Mouse (Mus musculus) kidney, embryonic 14.5 days (tissue): ENCODE data around the gene Cep97. TPM values are rescaled to one million over a fixed set of nuclear protein-coding genes. Genes with fewer than 3 reads are reported as not detected.

ENCODE experiments used
- ATAC-seq: fragments of 200-750 bp; cut with Nextera tagmentation; 2 replicates; pipeline ENCODE4 v1.8.0; 2017; ENCODE audit warnings: moderate number of reproducible peaks, mild to moderate bottlenecking, moderate TSS enrichment, moderate library complexity; ENCODE audit not compliant: low FRiP score, low TSS enrichment
- H3K27ac ChIP-seq: fragments of 300-500 bp; sonication (generic); 2 replicates; pipeline ENCODE4 v1.5.1; 2014; ENCODE audit warnings: low read depth, mild to moderate bottlenecking, low read length, moderate library complexity, mixed read lengths
- H3K27me3 ChIP-seq: fragments of 300-500 bp; sonication (generic); 2 replicates; pipeline ENCODE4 v1.6.1; 2014; ENCODE audit warnings: mild to moderate bottlenecking, low read length; ENCODE audit not compliant: control insufficient read depth, insufficient read depth
- H3K36me3 ChIP-seq: fragments of 300-500 bp; sonication (generic); 2 replicates; pipeline ENCODE4 v1.6.1; 2014; ENCODE audit warnings: low read length, mixed read lengths; ENCODE audit not compliant: control insufficient read depth, insufficient read depth
- H3K4me1 ChIP-seq: fragments of 300-500 bp; sonication (generic); 2 replicates; pipeline ENCODE4 v1.6.1; 2014; ENCODE audit warnings: low read length, mixed read lengths; ENCODE audit not compliant: control insufficient read depth, insufficient read depth
- H3K4me2 ChIP-seq: fragments of 300-500 bp; sonication (generic); replicated peaks from 2 replicates; pipeline ENCODE4 v1.6.1; 2014; ENCODE audit warnings: low read depth, mild to moderate bottlenecking, low read length
- H3K4me3 ChIP-seq: fragments of 300-500 bp; sonication (generic); 2 replicates; pipeline ENCODE4 v1.5.1; 2014; ENCODE audit warnings: mild to moderate bottlenecking, low read length
- H3K9ac ChIP-seq: fragments of 300-500 bp; sonication (generic); 2 replicates; pipeline ENCODE4 v1.6.1; 2014; ENCODE audit warnings: low read depth, mild to moderate bottlenecking, low read length, moderate library complexity
- H3K9me3 ChIP-seq: fragments of 300-500 bp; sonication (generic); 2 replicates; pipeline ENCODE4 v1.6.1; 2016; ENCODE audit warnings: low read length; ENCODE audit not compliant: control insufficient read depth
- WGBS: fragments of 180-500 bp; shearing (Covaris S2); extraction: QIAGEN DNeasy Blood & Tissue Kit; methylation state at CpG from one replicate; pipeline ENCODE4 v1.1.7; 2014; 5-methylcytosine and 5-hydroxymethylcytosine counted together
- polyA plus RNA-seq: library from polyadenylated mRNA; unstranded; fragments of >200 nt; fragmentation: Nextera tagmentation; extraction: Ambion mirVana; gene quantifications from 2 replicates; pipeline ENCODE4 v1.2.1, GENCODE M21; 2014

Cep97 gene
- polyA plus RNA-seq, 1 experiment from 2014 or later = 16.4 TPM

GRCm38 (mm10) chr16:55894893-55895650 is 39.6 kb downstream of the Cep97 start, which contains the start of gene Nxpe3:
Gene Nxpe3 (minus strand): TSS chr16:55895285.
- no peaks in the 10 kb centered on the region for H3K9me3 ChIP-seq
- under 1% methylated on average over 64 of the region's 74 CpGs for WGBS
- peak within 1 kb of the TSS; percentile 78 for H3K27ac ChIP-seq
- H3K4me3 ChIP-seq = peak within 1 kb of the TSS; percentile 74
- H3K27me3 ChIP-seq = no peaks in the 10 kb centered on the region
- peaks cover 4% of the 10 kb centered on the region; the same call in 1 of the 2 replicates for H3K4me1 ChIP-seq
- H3K9ac ChIP-seq = peak within 1 kb of the TSS; percentile 75
- H3K36me3 ChIP-seq = no peaks in the 10 kb centered on the region
- ATAC-seq = peak; percentile 96
- peak within 1 kb of the TSS; percentile 87 for H3K4me2 ChIP-seq

GRCm38 (mm10) chr16:55894536-55894892 is 40.1 kb downstream of the Cep97 start:
- 0% methylated on average over 4 of the region's 4 CpGs for WGBS
- Histone ChIP-seq H3K27ac (0 out of 2 replicates have a peak overlapping the region, but pooled peaks have one; percentile 78), H3K4me3 (peak overlapping the region; percentile 74), H3K9me3 (no peaks in the 10 kb centered on the region), H3K36me3 (no peaks in the 10 kb centered on the region), H3K9ac (peak overlapping the region; percentile 75), H3K4me2 (peak overlapping the region; percentile 87), H3K4me1 (peaks cover 4% of the 10 kb centered on the region; the same call in 1 of the 2 replicates), H3K27me3 (no peaks in the 10 kb centered on the region)
- no peak; the same call in 1 of the 2 replicates for ATAC-seq

GRCm38 (mm10) chr16:55893410-55894107 is 41.1 kb downstream of the Cep97 start:
- H3K27ac ChIP-seq = no peak overlapping the region
- no peaks in the 10 kb centered on the region for H3K36me3 ChIP-seq
- no peaks in the 10 kb centered on the region for H3K27me3 ChIP-seq
- no peak overlapping the region for H3K9ac ChIP-seq
- H3K9me3 ChIP-seq = no peaks in the 10 kb centered on the region
- ATAC-seq = no peak
- WGBS = 86% methylated on average over 8 of the region's 8 CpGs
- H3K4me3 ChIP-seq = no peak overlapping the region
- H3K4me2 ChIP-seq = no peak overlapping the region
- H3K4me1 ChIP-seq = peaks cover 4% of the 10 kb centered on the region; the same call in 1 of the 2 replicates

- Histone ChIP-seq H3K27ac (no peak overlapping the region), H3K4me1 (peaks cover 4% of the 10 kb centered on the region; the same call in 1 of the 2 replicates), H3K9ac (no peak overlapping the region), H3K9me3 (no peaks in the 10 kb centered on the region), H3K27me3 (no peaks in the 10 kb centered on the region), H3K4me3 (no peak overlapping the region), H3K36me3 (no peaks in the 10 kb centered on the region), H3K4me2 (no peak overlapping the region)
- WGBS = 78% methylated on average over 7 of the region's 7 CpGs
- no peak for ATAC-seq
Observed at GRCm38 (mm10) chr16:55892484-55892883, 42.2 kb downstream of the Cep97 start.

- ATAC-seq = no peak
- no peak overlapping the region for H3K4me2 ChIP-seq
- no peak overlapping the region for H3K9ac ChIP-seq
- no peaks in the 10 kb centered on the region for H3K36me3 ChIP-seq
- H3K4me1 ChIP-seq = peaks cover 4% of the 10 kb centered on the region; the same call in 1 of the 2 replicates
- H3K27ac ChIP-seq = no peak overlapping the region
- 93% methylated on average over 7 of the region's 7 CpGs for WGBS
- no peaks in the 10 kb centered on the region for H3K27me3 ChIP-seq
- no peak overlapping the region for H3K4me3 ChIP-seq
- H3K9me3 ChIP-seq = no peaks in the 10 kb centered on the region
Observed at GRCm38 (mm10) chr16:55891346-55891745, 43.3 kb downstream of the Cep97 start.

- H3K4me2 ChIP-seq = no peak overlapping the region
- H3K4me3 ChIP-seq = no peak overlapping the region
- no peak overlapping the region for H3K27ac ChIP-seq
- no peaks in the 10 kb centered on the region for H3K9me3 ChIP-seq
- no peaks in the 10 kb centered on the region for H3K27me3 ChIP-seq
- no peak overlapping the region for H3K9ac ChIP-seq
- ATAC-seq = no peak
- 86% methylated on average over 19 of the region's 19 CpGs for WGBS
- no peaks in the 10 kb centered on the region for H3K36me3 ChIP-seq
- peaks cover 2% of the 10 kb centered on the region; the same call in 1 of the 2 replicates for H3K4me1 ChIP-seq
Observed at GRCm38 (mm10) chr16:55890346-55891136, 44.1 kb downstream of the Cep97 start.

- no peak for ATAC-seq
- Histone ChIP-seq H3K4me1 (no peaks in the 10 kb centered on the region), H3K27ac (no peak overlapping the region), H3K36me3 (no peaks in the 10 kb centered on the region), H3K9me3 (no peaks in the 10 kb centered on the region), H3K4me3 (no peak overlapping the region), H3K9ac (no peak overlapping the region), H3K27me3 (no peaks in the 10 kb centered on the region), H3K4me2 (no peak overlapping the region)
- 85% methylated on average over 3 of the region's 3 CpGs for WGBS
Observed at GRCm38 (mm10) chr16:55889451-55889850, 45.2 kb downstream of the Cep97 start.

GRCm38 (mm10) chr16:55888584-55888960 is 46.1 kb downstream of the Cep97 start:
- H3K4me3 ChIP-seq = no peak overlapping the region
- ATAC-seq = no peak
- WGBS = 88% methylated on average over 3 of the region's 3 CpGs
- no peak overlapping the region for H3K4me2 ChIP-seq
- no peaks in the 10 kb centered on the region for H3K27me3 ChIP-seq
- no peak overlapping the region for H3K9ac ChIP-seq
- no peaks in the 10 kb centered on the region for H3K4me1 ChIP-seq
- H3K27ac ChIP-seq = no peak overlapping the region
- no peaks in the 10 kb centered on the region for H3K9me3 ChIP-seq
- H3K36me3 ChIP-seq = no peaks in the 10 kb centered on the region
